Mouse (Mus musculus) neural tube, embryonic 13.5 days (tissue): Measurements from ENCODE around the gene Pih1d1. TPM values are rescaled to one million over a fixed set of nuclear protein-coding genes. Genes with fewer than 3 reads are reported as not detected.
A peak's percentile ranks its signal among the peaks of the same experiment; 100 is the strongest.

ENCODE experiments used
- ATAC-seq: fragments of 200-750 bp; cut with Nextera tagmentation; 2 replicates; pipeline ENCODE4 v1.8.0; 2017; ENCODE audit warnings: low read depth, mild to moderate bottlenecking, moderate TSS enrichment, moderate library complexity
- H3K27ac ChIP-seq: fragments of 300-500 bp; sonication (generic); replicated peaks from 2 replicates; pipeline ENCODE4 v1.5.1; 2015; ENCODE audit warnings: moderate library complexity, mild to moderate bottlenecking, inconsistent platforms
- H3K27me3 ChIP-seq: fragments of 300-500 bp; sonication (generic); 2 replicates; pipeline ENCODE4 v1.6.1; 2015; ENCODE audit warnings: mild to moderate bottlenecking, inconsistent platforms
- H3K36me3 ChIP-seq: fragments of 300-500 bp; sonication (generic); 2 replicates; pipeline ENCODE4 v1.6.1; 2015; ENCODE audit warnings: mild to moderate bottlenecking, inconsistent platforms
- H3K4me1 ChIP-seq: fragments of 300-500 bp; sonication (generic); replicated peaks from 2 replicates; pipeline ENCODE4 v1.6.1; 2015; ENCODE audit warnings: inconsistent platforms
- H3K4me2 ChIP-seq: fragments of 300-500 bp; sonication (generic); 2 replicates; pipeline ENCODE4 v1.6.1; 2015; ENCODE audit warnings: inconsistent platforms, mild to moderate bottlenecking, moderate library complexity
- H3K4me3 ChIP-seq: fragments of 300-500 bp; sonication (generic); 2 replicates; pipeline ENCODE4 v1.5.1; 2015; ENCODE audit warnings: mild to moderate bottlenecking, inconsistent platforms
- H3K9ac ChIP-seq: fragments of 300-500 bp; sonication (generic); 2 replicates; pipeline ENCODE4 v1.6.1; 2015; ENCODE audit warnings: moderate library complexity, mild to moderate bottlenecking, inconsistent platforms
- H3K9me3 ChIP-seq: fragments of 300-500 bp; sonication (generic); 2 replicates; pipeline ENCODE4 v1.6.1; 2016; ENCODE audit warnings: inconsistent platforms
- WGBS: fragments of 180-500 bp; shearing (Covaris S2); methylation state at CpG from one replicate; pipeline ENCODE4 v1.1.7; 2015; 5-methylcytosine and 5-hydroxymethylcytosine counted together
- polyA plus RNA-seq: library from polyadenylated mRNA; unstranded; fragments of >200 nt; fragmentation: Nextera tagmentation; extraction: Ambion mirVana; gene quantifications from 2 replicates; pipeline ENCODE4 v1.2.1, GENCODE M21; 2015

The Pih1d1 gene
- polyA plus RNA-seq, 1 experiment from 2014 or later: 91.9 TPM

GRCm38 (mm10) chr7:45138403-45138802 is 15.7 kb upstream of the Pih1d1 start:
- peaks cover 15% of the 10 kb centered on the region; the same call in 1 of the 2 replicates for H3K4me1 ChIP-seq
- H3K9ac ChIP-seq: no peak overlapping the region
- 83% methylated on average over 1 of the region's 1 CpGs for WGBS
- ATAC-seq: no peak
- no peak overlapping the region for H3K27ac ChIP-seq
- no peak overlapping the region for H3K4me3 ChIP-seq
- no peak overlapping the region for H3K4me2 ChIP-seq
- no peaks in the 10 kb centered on the region for H3K9me3 ChIP-seq
- H3K27me3 ChIP-seq: peaks cover 31% of the 10 kb centered on the region
- H3K36me3 ChIP-seq: peaks cover 17% of the 10 kb centered on the region; the same call in 1 of the 2 replicates

- no peak overlapping the region for H3K27ac ChIP-seq
Measured at GRCm38 (mm10) chr7:45139904-45140723, 14.0 kb upstream of the Pih1d1 start.

GRCm38 (mm10) chr7:45141319-45141718 is 12.8 kb upstream of the Pih1d1 start:
- Histone ChIP-seq H3K4me2 (no peak overlapping the region), H3K4me1 (0 out of 2 replicates have a peak, but pooled peaks cover 4% of the 10 kb centered on the region), H3K9ac (no peak overlapping the region), H3K36me3 (peaks cover 37% of the 10 kb centered on the region), H3K27ac (no peak overlapping the region), H3K4me3 (no peak overlapping the region), H3K9me3 (no peaks in the 10 kb centered on the region), H3K27me3 (peaks cover 15% of the 10 kb centered on the region)
- 89% methylated on average over 3 of the region's 3 CpGs for WGBS
- ATAC-seq: no peak

More at GRCm38 (mm10) chr7:45139904-45140723, 14.0 kb upstream of the Pih1d1 start:
- Histone ChIP-seq H3K4me3 (no peak overlapping the region), H3K36me3 (peaks cover 30% of the 10 kb centered on the region), H3K9ac (no peak overlapping the region), H3K4me1 (peaks cover 11% of the 10 kb centered on the region; the same call in 1 of the 2 replicates), H3K4me2 (no peak overlapping the region), H3K27me3 (peaks cover 22% of the 10 kb centered on the region), H3K9me3 (no peaks in the 10 kb centered on the region)
- 82% methylated on average over 8 of the region's 8 CpGs for WGBS
- ATAC-seq: no peak

- H3K4me3 ChIP-seq: no peak overlapping the region
- peaks cover 37% of the 10 kb centered on the region for H3K36me3 ChIP-seq
- H3K9me3 ChIP-seq: no peaks in the 10 kb centered on the region
- peaks cover 14% of the 10 kb centered on the region for H3K27me3 ChIP-seq
- H3K27ac ChIP-seq: no peak overlapping the region
- 94% methylated on average over 5 of the region's 5 CpGs for WGBS
- H3K4me2 ChIP-seq: no peak overlapping the region
- no peak overlapping the region for H3K9ac ChIP-seq
- H3K4me1 ChIP-seq: no peaks in the 10 kb centered on the region
- no peak for ATAC-seq
Measured at GRCm38 (mm10) chr7:45141914-45142313, 12.2 kb upstream of the Pih1d1 start.

GRCm38 (mm10) chr7:45144368-45145174 is 9.5 kb upstream of the Pih1d1 start:
- 0 out of 2 replicates have a peak overlapping the region, but pooled peaks have one; percentile 8 for H3K9ac ChIP-seq
- no peak overlapping the region for H3K27ac ChIP-seq
- WGBS: 84% methylated on average over 13 of the region's 13 CpGs
- H3K36me3 ChIP-seq: peaks cover 43% of the 10 kb centered on the region
- H3K27me3 ChIP-seq: no peaks in the 10 kb centered on the region
- H3K4me1 ChIP-seq: no peaks in the 10 kb centered on the region
- ATAC-seq: no peak
- no peak overlapping the region for H3K4me2 ChIP-seq
- no peak overlapping the region for H3K4me3 ChIP-seq
- no peaks in the 10 kb centered on the region for H3K9me3 ChIP-seq

GRCm38 (mm10) chr7:45145460-45145859 is 8.6 kb upstream of the Pih1d1 start:
- WGBS: 96% methylated on average over 8 of the region's 8 CpGs
- Histone ChIP-seq H3K27ac (no peak overlapping the region), H3K4me1 (0 out of 2 replicates have a peak, but pooled peaks cover 2% of the 10 kb centered on the region), H3K4me3 (no peak overlapping the region), H3K4me2 (no peak overlapping the region), H3K27me3 (no peaks in the 10 kb centered on the region), H3K9me3 (no peaks in the 10 kb centered on the region), H3K36me3 (peaks cover 43% of the 10 kb centered on the region), H3K9ac (no peak overlapping the region)
- ATAC-seq: no peak

GRCm38 (mm10) chr7:45147267-45147666 is 6.8 kb upstream of the Pih1d1 start:
- ATAC-seq: no peak
- no peak overlapping the region for H3K4me3 ChIP-seq
- no peaks in the 10 kb centered on the region for H3K27me3 ChIP-seq
- H3K4me1 ChIP-seq: peaks cover 12% of the 10 kb centered on the region; the same call in 1 of the 2 replicates
- WGBS: 94% methylated on average over 11 of the region's 11 CpGs
- peaks cover 36% of the 10 kb centered on the region for H3K36me3 ChIP-seq
- H3K9me3 ChIP-seq: no peaks in the 10 kb centered on the region
- no peak overlapping the region for H3K9ac ChIP-seq
- H3K4me2 ChIP-seq: no peak overlapping the region
- H3K27ac ChIP-seq: no peak overlapping the region

GRCm38 (mm10) chr7:45147899-45148298 is 6.2 kb upstream of the Pih1d1 start:
- Histone ChIP-seq H3K9ac (no peak overlapping the region), H3K36me3 (peaks cover 30% of the 10 kb centered on the region), H3K4me3 (no peak overlapping the region), H3K4me2 (no peak overlapping the region), H3K4me1 (peaks cover 12% of the 10 kb centered on the region; the same call in 1 of the 2 replicates), H3K27me3 (no peaks in the 10 kb centered on the region), H3K9me3 (no peaks in the 10 kb centered on the region), H3K27ac (no peak overlapping the region)
- WGBS: 88% methylated on average over 11 of the region's 11 CpGs
- no peak for ATAC-seq

- Histone ChIP-seq H3K4me2 (no peak overlapping the region), H3K36me3 (peaks cover 27% of the 10 kb centered on the region), H3K27ac (no peak overlapping the region), H3K9me3 (no peaks in the 10 kb centered on the region), H3K4me1 (peaks cover 16% of the 10 kb centered on the region), H3K4me3 (no peak overlapping the region), H3K27me3 (no peaks in the 10 kb centered on the region), H3K9ac (no peak overlapping the region)
- 67% methylated on average over 4 of the region's 4 CpGs for WGBS
- ATAC-seq: no peak
Measured at GRCm38 (mm10) chr7:45148534-45149098, 5.5 kb upstream of the Pih1d1 start.

GRCm38 (mm10) chr7:45149545-45149944 is 4.6 kb upstream of the Pih1d1 start:
- Histone ChIP-seq H3K4me2 (no peak overlapping the region), H3K27me3 (no peaks in the 10 kb centered on the region), H3K9ac (peak overlapping the region; percentile 31; the same call in 1 of the 2 replicates), H3K36me3 (peaks cover 19% of the 10 kb centered on the region; the same call in 1 of the 2 replicates), H3K4me1 (peaks cover 18% of the 10 kb centered on the region), H3K27ac (no peak overlapping the region), H3K4me3 (no peak overlapping the region), H3K9me3 (no peaks in the 10 kb centered on the region)
- no peak for ATAC-seq
- WGBS: 31% methylated on average over 6 of the region's 6 CpGs

- ATAC-seq: no peak
- no peaks in the 10 kb centered on the region for H3K9me3 ChIP-seq
- peaks cover 11% of the 10 kb centered on the region; the same call in 1 of the 2 replicates for H3K36me3 ChIP-seq
- H3K4me1 ChIP-seq: peaks cover 25% of the 10 kb centered on the region
- H3K27ac ChIP-seq: no peak overlapping the region
- H3K9ac ChIP-seq: no peak overlapping the region
- H3K4me3 ChIP-seq: no peak overlapping the region
- no peak overlapping the region for H3K4me2 ChIP-seq
- 79% methylated on average over 4 of the region's 4 CpGs for WGBS
- H3K27me3 ChIP-seq: no peaks in the 10 kb centered on the region
Measured at GRCm38 (mm10) chr7:45150321-45150720, 3.8 kb upstream of the Pih1d1 start.

- H3K9me3 ChIP-seq: no peaks in the 10 kb centered on the region
- no peaks in the 10 kb centered on the region for H3K27me3 ChIP-seq
- ATAC-seq: no peak
- H3K36me3 ChIP-seq: 0 out of 2 replicates have a peak, but pooled peaks cover 6% of the 10 kb centered on the region
- H3K27ac ChIP-seq: no peak overlapping the region
- H3K4me3 ChIP-seq: no peak overlapping the region
- 58% methylated on average over 11 of the region's 11 CpGs for WGBS
- H3K4me2 ChIP-seq: no peak overlapping the region
- no peak overlapping the region for H3K9ac ChIP-seq
- H3K4me1 ChIP-seq: peaks cover 30% of the 10 kb centered on the region
Measured at GRCm38 (mm10) chr7:45151303-45151702, 2.8 kb upstream of the Pih1d1 start.
